Mouse (Mus musculus): ENCODE measurements around the gene Abca7.
A peak's percentile ranks its signal among the peaks of the same experiment; 100 is the strongest.
"Not testable (repeated sequence)": the region's sequence is repeated elsewhere in the genome, so short reads cannot be mapped to it uniquely, and the experiment has no call there.

The Abca7 gene

GRCm38 (mm10) chr10:80044087-80044486, 47.8 kb downstream of the Abca7 start:
- DNase-seq (ENCODE audit: low read depth, low spot score): no peak

GRCm38 (mm10) chr10:80045364-80045763, 49.1 kb downstream of the Abca7 start:
- not testable (repeated sequence) for DNase-seq (ENCODE audit: low read depth, low spot score)

- peak; percentile 64 for DNase-seq (ENCODE audit: low read depth, low spot score)
Observed at GRCm38 (mm10) chr10:80045766-80046165, 49.5 kb downstream of the Abca7 start.

DNA sequence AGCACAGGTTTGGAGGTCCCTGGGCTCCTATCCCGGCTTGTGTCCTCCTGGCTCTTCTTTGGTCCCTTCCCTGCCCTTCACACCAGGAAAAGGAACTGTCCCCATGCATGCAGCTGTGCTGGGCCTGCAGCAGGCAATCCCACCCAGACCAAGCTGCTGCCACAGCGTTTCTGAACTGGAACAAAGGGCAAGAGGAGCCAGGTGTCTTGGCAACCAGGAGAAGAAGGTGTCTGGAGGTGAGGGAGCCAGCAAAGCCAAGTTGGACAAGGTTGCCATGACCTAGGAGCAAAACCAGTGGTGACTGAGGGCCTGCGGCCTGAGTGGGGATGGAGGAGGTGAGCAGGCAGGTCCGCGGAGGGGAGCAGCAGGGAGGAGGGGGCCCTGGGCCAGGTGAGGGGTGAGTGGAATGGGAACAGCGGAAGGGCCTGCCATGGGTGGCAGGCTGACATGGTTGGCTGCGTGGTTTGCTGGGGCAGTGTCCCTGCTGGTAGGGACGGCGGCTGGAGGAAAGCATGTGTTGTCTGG, 50.8 kb downstream of the Abca7 start, which contains the start of gene Gpx4:
Gene Gpx4, plus strand, starts transcription at position 126 of the 525 bp plus-strand sequence.
- no peak for DNase-seq (ENCODE audit: low read depth, low spot score)

GRCm38 (mm10) chr10:80048396-80048795, 52.1 kb downstream of the Abca7 start:
- no peak for DNase-seq (ENCODE audit: low read depth, low spot score)

DNA sequence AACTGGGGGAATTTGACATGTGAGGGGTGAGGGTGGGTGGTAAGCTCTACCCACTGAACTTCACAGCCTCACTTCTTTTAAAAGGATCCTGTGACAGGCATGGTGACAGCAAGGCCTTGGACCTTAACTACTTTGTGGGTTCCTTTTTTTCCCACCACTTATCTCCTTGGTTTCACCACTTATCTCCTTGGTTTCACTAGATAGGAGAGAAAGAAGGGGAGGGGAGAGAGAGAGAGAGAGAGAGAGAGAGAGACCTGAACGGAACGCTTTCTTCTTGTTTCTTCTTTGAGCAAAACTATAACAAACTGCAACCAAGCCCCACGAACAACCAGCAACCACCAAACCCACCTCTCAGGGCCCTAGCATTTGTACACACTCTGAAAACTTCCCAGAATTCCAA, 52.5 kb downstream of the Abca7 start:
- no peak for DNase-seq (ENCODE audit: low read depth, low spot score)

DNA sequence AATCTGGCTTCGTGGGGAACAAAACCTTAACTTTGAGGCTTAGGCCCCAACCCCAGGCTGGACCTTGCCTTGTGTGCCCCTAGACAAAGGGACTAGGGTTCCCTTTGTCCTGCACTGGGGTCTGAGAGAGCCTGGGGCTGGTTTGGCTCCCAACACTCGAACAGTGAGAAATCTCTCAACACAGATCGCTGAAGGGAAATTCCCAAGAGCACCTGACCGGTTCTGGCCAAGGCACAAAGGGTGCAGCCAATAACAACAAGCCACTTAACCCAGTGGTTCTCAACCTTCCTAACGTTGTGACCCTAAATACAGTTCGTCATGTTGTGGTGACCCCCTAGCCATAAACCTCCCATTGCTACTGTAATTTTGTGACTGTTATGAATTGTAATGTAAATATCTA, 54.0 kb downstream of the Abca7 start:
- no peak for DNase-seq (ENCODE audit: low read depth, low spot score)

- no peak for DNase-seq (ENCODE audit: low read depth, low spot score)
Observed at GRCm38 (mm10) chr10:80050885-80051617, 54.8 kb downstream of the Abca7 start.

GRCm38 (mm10) chr10:80051618-80052373, 55.5 kb downstream of the Abca7 start:
- peak; percentile 67 for DNase-seq (ENCODE audit: low read depth, low spot score)

GRCm38 (mm10) chr10:80052374-80052764, 56.1 kb downstream of the Abca7 start:
- DNase-seq (ENCODE audit: low read depth, low spot score): no peak

GRCm38 (mm10) chr10:80053259-80053780, 57.0 kb downstream of the Abca7 start:
- peak; percentile 100 for DNase-seq (ENCODE audit: low read depth, low spot score)

GRCm38 (mm10) chr10:80053831-80054815, 57.8 kb downstream of the Abca7 start:
- no peak for DNase-seq (ENCODE audit: low read depth, low spot score)

DNA sequence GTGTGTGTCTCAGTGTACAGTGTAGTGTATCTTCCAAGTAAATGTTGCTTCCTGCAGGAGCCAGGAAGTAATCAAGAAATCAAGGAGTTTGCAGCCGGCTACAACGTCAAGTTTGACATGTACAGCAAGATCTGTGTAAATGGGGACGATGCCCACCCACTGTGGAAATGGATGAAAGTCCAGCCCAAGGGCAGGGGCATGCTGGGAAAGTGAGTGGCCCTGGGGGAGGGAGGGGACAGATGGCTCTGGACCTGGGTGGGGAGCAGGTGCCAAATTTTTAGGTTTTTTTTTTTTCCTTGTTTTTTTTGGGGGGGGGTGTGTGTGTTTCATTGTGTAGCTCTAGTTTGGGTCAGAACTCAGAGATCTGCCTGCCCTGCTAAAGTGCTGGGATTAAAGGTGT, 58.6 kb downstream of the Abca7 start:
- DNase-seq (ENCODE audit: low read depth, low spot score): not testable (repeated sequence)

- no peak for DNase-seq (ENCODE audit: low read depth, low spot score)
Observed at GRCm38 (mm10) chr10:80055364-80055763, 59.1 kb downstream of the Abca7 start.

- no peak for DNase-seq (ENCODE audit: low read depth, low spot score)
Observed at GRCm38 (mm10) chr10:80055891-80056290, 59.6 kb downstream of the Abca7 start.

GRCm38 (mm10) chr10:80056506-80056905, 60.2 kb downstream of the Abca7 start:
- no peak for DNase-seq (ENCODE audit: low read depth, low spot score)

DNA sequence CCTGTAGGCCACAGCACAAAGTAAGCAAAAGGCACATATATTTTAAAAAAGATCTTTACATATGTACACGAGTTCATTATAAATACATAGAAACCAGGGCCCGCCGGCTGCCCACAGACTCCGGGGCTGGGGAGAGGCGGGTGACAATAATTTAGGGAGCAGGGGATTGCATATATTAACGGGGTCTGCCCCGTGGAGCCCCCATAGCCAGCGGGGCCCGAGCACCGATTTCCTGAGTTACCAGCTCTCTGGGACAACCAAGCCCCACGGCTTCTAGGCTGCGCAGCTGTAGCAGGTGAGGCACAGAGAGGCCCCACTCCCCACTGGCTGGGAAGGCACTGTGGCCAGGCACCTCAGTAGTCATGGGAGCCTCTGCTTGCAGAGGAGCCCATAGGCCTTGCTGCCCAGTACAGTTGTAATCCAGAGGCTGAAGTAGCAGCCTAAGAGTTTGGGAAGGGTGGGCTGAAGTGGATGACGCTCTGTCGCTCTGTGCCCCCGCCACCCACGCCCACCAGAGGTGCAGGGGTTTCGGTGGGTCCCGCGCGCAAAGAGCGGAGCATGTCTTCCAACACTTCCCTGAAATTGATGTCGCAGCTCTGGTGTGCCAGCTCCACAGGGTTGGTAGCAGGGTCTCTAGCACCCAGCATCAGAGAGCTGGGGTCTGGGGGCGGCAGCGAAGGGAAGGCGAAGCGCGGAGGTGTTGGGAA, 60.8 kb downstream of the Abca7 start:
- DNase-seq (ENCODE audit: low read depth, low spot score): no peak

GRCm38 (mm10) chr10:80057683-80058326, 61.5 kb downstream of the Abca7 start:
- DNase-seq (ENCODE audit: low read depth, low spot score): no peak

DNA sequence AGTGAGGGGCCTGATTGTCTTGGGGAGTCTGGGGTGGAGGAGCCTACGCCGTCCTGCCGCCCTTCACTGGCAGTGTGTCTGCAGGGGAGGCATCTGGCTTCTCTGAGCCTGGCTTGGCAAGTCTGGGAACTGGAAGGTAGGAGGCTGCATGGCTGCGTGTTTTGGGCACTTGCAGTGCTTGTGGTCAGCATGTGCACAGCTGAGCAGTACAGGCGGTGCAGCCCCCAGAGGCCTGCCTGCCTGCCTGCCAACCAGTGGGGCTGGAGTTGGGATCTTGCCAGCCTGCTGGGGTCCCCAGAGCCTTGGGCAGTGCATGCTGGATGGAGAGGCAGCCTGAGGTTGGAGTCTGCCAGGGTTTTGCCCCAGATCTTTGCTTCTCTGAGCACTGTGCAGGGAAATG, 66.8 kb downstream of the Abca7 start:
- DNase-seq (ENCODE audit: low read depth, low spot score): no peak
